Mouse (Mus musculus) forebrain, embryonic 13.5 days (tissue): ENCODE data around the gene Large1. TPM values are rescaled to one million over a fixed set of nuclear protein-coding genes. Genes with fewer than 3 reads are reported as not detected.
"Not testable (repeated sequence)": the region's sequence is repeated elsewhere in the genome, so short reads cannot be mapped to it uniquely, and the experiment has no call there.

Experiments
- ATAC-seq: fragments of 200-750 bp; cut with Nextera tagmentation; 2 replicates; pipeline ENCODE4 v1.8.0; 2017
- H3K27ac ChIP-seq: fragments of 300-500 bp; sonication (generic); 2 replicates; pipeline ENCODE4 v1.5.1; 2015; ENCODE audit warnings: inconsistent platforms, mild to moderate bottlenecking, moderate library complexity
- H3K27me3 ChIP-seq: fragments of 300-500 bp; sonication (generic); 2 replicates; pipeline ENCODE4 v1.6.1; 2015; ENCODE audit warnings: mild to moderate bottlenecking, inconsistent platforms
- H3K36me3 ChIP-seq: fragments of 300-500 bp; sonication (generic); 2 replicates; pipeline ENCODE4 v1.6.1; 2015; ENCODE audit warnings: mild to moderate bottlenecking, inconsistent platforms; ENCODE audit not compliant: poor library complexity, severe bottlenecking
- H3K4me1 ChIP-seq: fragments of 300-500 bp; sonication (generic); 2 replicates; pipeline ENCODE4 v1.6.1; 2015; ENCODE audit warnings: inconsistent platforms
- H3K4me2 ChIP-seq: fragments of 300-500 bp; sonication (generic); 2 replicates; pipeline ENCODE4 v1.6.1; 2015; ENCODE audit warnings: inconsistent platforms, mild to moderate bottlenecking, moderate library complexity
- H3K4me3 ChIP-seq: fragments of 300-500 bp; sonication (generic); 2 replicates; pipeline ENCODE4 v1.5.1; 2015; ENCODE audit warnings: mild to moderate bottlenecking, inconsistent platforms
- H3K9ac ChIP-seq: fragments of 300-500 bp; sonication (generic); 2 replicates; pipeline ENCODE4 v1.6.1; 2015; ENCODE audit warnings: mild to moderate bottlenecking, inconsistent platforms
- H3K9me3 ChIP-seq: fragments of 300-500 bp; sonication (generic); replicated peaks from 2 replicates; pipeline ENCODE4 v1.6.1; 2016; ENCODE audit warnings: inconsistent platforms
- WGBS: fragments of 180-500 bp; shearing (Covaris S2); methylation state at CpG from one replicate; pipeline ENCODE4 v1.1.7; 2015; 5-methylcytosine and 5-hydroxymethylcytosine counted together
- polyA plus RNA-seq: library from polyadenylated mRNA; unstranded; fragments of >200 nt; fragmentation: Nextera tagmentation; extraction: Ambion mirVana; gene quantifications from 2 replicates; pipeline ENCODE4 v1.2.1, GENCODE M21; 2015

The Large1 gene
- polyA plus RNA-seq = 10.5 and 13.0 TPM in 2 replicates

DNA sequence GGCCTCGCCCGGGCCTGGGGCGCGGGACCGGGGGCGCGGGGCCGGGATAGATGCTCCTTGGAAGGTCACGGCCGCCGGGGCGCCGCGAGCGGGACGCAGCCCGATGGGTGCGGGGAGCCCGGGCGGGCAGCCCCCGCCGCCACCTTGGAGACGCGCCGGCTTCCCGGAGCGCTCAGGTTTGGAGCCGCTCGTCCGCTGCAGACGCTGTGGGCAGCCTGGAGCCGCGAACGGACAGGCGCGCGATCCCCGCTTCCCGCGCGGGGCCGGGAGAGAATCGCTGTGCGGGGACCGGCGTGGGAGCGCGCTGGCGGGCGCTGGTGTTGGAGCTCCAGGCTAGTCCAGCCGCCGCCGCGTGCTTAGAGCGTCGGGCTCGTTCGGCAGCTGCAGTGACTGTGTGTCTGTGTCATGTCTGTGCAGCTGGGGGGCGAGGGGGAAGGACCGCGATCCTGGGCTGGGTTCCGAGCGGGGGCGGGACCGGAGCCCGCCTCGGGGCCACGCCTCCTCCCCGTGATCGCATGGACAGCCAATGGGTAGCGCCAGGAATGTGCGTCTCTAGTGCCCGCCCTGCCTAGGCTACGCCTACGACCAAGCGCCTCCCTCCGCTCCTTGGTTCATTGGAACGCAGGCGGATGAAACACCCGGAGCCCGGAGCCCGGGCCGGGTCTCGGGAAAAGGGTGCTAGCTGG is at the start of gene Large1:
Large1 (minus strand) TSS at position 433 of the 686 bp plus-strand sequence.
- no peaks in the 10 kb centered on the region for H3K36me3 ChIP-seq
- peak within 1 kb of the TSS; percentile 90 for H3K4me3 ChIP-seq
- H3K4me2 ChIP-seq = peak within 1 kb of the TSS; percentile 78
- WGBS = under 1% methylated on average over 82 of the region's 84 CpGs
- peak; percentile 98 for ATAC-seq
- peak within 1 kb of the TSS; percentile 92 for H3K27ac ChIP-seq
- peaks cover 34% of the 10 kb centered on the region for H3K4me1 ChIP-seq
- no peaks in the 10 kb centered on the region for H3K27me3 ChIP-seq
- no peaks in the 10 kb centered on the region for H3K9me3 ChIP-seq
- H3K9ac ChIP-seq = peak within 1 kb of the TSS; percentile 94

DNA sequence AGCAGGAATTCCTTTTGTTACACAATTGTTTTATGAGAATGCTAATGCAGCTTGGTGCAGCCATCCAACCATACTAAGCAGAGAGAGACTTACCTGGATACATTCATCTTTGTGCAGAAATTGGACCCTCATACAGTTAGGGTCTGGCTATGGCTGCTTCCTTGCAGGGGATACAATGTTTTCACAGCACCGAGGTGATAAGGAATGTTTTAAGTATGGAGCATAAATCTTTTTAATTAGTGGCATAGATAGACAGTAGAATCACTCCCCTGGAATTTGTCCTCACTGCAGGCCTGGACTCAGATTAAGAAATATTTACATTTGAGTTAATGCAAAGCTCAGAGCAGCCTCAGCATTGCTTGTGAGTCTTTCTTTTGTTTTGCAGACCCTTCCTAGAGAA is 47.0 kb upstream of the Large1 start:
- no peak for ATAC-seq
- H3K9ac ChIP-seq = no peak overlapping the region
- no peaks in the 10 kb centered on the region for H3K4me1 ChIP-seq
- WGBS = 61% methylated on average over 1 of the region's 1 CpGs
- no peak overlapping the region for H3K4me2 ChIP-seq
- no peaks in the 10 kb centered on the region for H3K9me3 ChIP-seq
- no peaks in the 10 kb centered on the region for H3K36me3 ChIP-seq
- H3K4me3 ChIP-seq = no peak overlapping the region
- no peaks in the 10 kb centered on the region for H3K27me3 ChIP-seq
- H3K27ac ChIP-seq = no peak overlapping the region

DNA sequence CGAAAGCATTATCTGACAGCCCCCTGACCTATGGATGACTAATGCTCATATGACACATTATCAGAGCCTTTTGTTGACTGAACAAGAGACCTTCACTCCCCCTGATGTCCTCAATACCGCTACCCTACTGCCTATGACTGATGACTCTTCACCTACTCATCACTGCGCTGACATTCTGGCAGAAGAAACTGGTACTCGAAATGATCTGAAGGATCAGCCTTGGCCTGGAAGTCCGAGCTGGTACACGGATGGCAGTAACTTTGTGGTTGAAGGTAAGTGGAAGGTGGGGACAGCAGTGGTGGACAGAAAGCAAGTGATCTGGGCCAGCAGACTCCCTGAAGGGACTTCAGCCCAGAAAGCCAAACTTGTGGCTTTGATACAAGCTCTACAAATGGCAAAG is 19.7 kb upstream of the Large1 start:
- H3K4me1 ChIP-seq, H3K9me3 ChIP-seq, H3K27ac ChIP-seq, H3K4me3 ChIP-seq, H3K36me3 ChIP-seq, H3K27me3 ChIP-seq, H3K9ac ChIP-seq, H3K4me2 ChIP-seq, ATAC-seq: not testable (repeated sequence)
- WGBS = 95% methylated on average over 6 of the region's 6 CpGs

- Histone ChIP-seq H3K4me2 (peak overlapping the region; percentile 78), H3K36me3 (no peaks in the 10 kb centered on the region), H3K9ac (no peak overlapping the region), H3K9me3 (no peaks in the 10 kb centered on the region), H3K27ac (no peak overlapping the region), H3K27me3 (no peaks in the 10 kb centered on the region), H3K4me3 (no peak overlapping the region), H3K4me1 (peaks cover 18% of the 10 kb centered on the region)
- WGBS = 26% methylated on average over 2 of the region's 2 CpGs
- ATAC-seq = no peak
Observed at GRCm38 (mm10) chr8:73355979-73356378, 2.6 kb upstream of the Large1 start.

- Histone ChIP-seq H3K9me3 (no peaks in the 10 kb centered on the region), H3K4me1 (peaks cover 31% of the 10 kb centered on the region), H3K9ac (peak overlapping the region; percentile 74), H3K4me2 (peak overlapping the region; percentile 78), H3K27me3 (no peaks in the 10 kb centered on the region), H3K27ac (peak overlapping the region; percentile 87), H3K36me3 (no peaks in the 10 kb centered on the region), H3K4me3 (peak overlapping the region; percentile 90)
- under 1% methylated on average over 25 of the region's 25 CpGs for WGBS
- ATAC-seq = peak; percentile 39
Observed at GRCm38 (mm10) chr8:73354201-73354881, 1.0 kb upstream of the Large1 start.

DNA sequence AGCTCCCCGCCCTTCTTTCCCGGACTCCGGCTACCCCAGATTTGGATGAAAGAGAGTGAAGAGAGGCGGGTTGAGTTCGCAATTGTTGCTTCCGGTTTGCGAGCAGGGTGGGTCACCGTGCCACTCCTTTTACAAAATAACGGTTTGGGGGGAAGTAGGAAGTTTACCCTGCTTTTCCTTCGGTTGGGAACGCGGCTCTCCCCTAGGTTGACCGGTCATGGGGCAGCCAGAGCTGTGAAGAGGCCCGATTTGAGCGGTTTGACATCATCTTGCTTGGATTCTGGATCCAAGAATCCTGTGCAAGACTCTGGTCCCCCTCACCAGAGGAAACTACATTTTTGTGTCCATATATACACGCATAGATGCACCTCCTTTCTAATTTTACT is 447 bp upstream of the Large1 start:
- peak; percentile 39 for ATAC-seq
- Histone ChIP-seq H3K9me3 (no peaks in the 10 kb centered on the region), H3K36me3 (no peaks in the 10 kb centered on the region), H3K4me3 (peak overlapping the region; percentile 90), H3K9ac (peak overlapping the region; percentile 74), H3K27ac (peak overlapping the region; percentile 87), H3K27me3 (no peaks in the 10 kb centered on the region), H3K4me1 (peaks cover 34% of the 10 kb centered on the region), H3K4me2 (peak overlapping the region; percentile 78)
- WGBS = under 1% methylated on average over 16 of the region's 16 CpGs

DNA sequence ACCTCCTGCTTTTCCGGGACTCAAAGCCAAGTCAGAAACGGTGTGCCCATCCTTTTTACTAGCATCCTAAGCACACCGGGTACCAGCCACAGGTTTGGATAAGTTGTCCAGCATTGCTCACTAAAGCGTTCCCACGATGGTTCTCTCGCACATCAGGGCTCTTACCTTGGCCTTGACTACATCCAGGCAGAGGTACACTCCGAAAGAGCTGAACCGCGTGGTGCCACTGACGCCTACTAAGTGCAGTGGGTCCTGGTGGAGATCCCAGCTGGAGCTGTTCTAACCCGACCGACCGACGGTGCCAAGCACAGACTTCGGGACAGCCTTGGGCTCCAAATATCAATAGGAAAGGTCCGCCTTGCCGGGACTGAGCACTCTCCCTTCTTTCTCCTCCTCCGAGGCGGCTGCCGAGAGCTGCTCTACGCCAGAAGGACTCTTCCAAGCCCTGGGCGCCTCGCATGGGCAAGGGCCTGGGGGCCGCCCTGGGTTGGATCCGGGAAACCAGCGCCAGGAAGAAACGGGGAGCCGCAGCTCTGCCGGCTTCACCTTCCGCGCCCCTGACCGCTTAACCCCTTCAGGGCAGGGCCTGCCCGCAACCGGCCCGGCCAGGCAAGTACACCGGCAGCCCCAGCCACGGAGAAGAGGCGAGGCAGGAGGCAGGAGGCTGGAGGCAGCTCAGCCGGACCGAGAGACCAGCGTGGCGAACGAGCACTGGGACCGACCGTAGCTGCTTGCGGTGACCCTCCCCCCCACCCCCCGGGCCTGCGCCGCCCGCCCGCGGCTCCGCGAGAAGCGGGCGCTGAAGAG is 836 bp downstream of the Large1 start:
- Histone ChIP-seq H3K27ac (peak overlapping the region; percentile 92), H3K4me3 (peak overlapping the region; percentile 90), H3K9me3 (no peaks in the 10 kb centered on the region), H3K4me2 (peak overlapping the region; percentile 78), H3K27me3 (no peaks in the 10 kb centered on the region), H3K9ac (peak overlapping the region; percentile 94), H3K4me1 (peaks cover 34% of the 10 kb centered on the region), H3K36me3 (no peaks in the 10 kb centered on the region)
- WGBS = under 1% methylated on average over 56 of the region's 56 CpGs
- peak; percentile 41 for ATAC-seq

- H3K4me3 ChIP-seq = peak overlapping the region; percentile 90
- ATAC-seq = no peak
- H3K4me2 ChIP-seq = peak overlapping the region; percentile 78
- H3K4me1 ChIP-seq = peaks cover 30% of the 10 kb centered on the region
- WGBS = 12% methylated on average over 2 of the region's 2 CpGs
- no peaks in the 10 kb centered on the region for H3K9me3 ChIP-seq
- no peaks in the 10 kb centered on the region for H3K27me3 ChIP-seq
- H3K36me3 ChIP-seq = no peaks in the 10 kb centered on the region
- no peak overlapping the region for H3K9ac ChIP-seq
- H3K27ac ChIP-seq = no peak overlapping the region
Observed at GRCm38 (mm10) chr8:73350366-73350765, 3.0 kb downstream of the Large1 start.

DNA sequence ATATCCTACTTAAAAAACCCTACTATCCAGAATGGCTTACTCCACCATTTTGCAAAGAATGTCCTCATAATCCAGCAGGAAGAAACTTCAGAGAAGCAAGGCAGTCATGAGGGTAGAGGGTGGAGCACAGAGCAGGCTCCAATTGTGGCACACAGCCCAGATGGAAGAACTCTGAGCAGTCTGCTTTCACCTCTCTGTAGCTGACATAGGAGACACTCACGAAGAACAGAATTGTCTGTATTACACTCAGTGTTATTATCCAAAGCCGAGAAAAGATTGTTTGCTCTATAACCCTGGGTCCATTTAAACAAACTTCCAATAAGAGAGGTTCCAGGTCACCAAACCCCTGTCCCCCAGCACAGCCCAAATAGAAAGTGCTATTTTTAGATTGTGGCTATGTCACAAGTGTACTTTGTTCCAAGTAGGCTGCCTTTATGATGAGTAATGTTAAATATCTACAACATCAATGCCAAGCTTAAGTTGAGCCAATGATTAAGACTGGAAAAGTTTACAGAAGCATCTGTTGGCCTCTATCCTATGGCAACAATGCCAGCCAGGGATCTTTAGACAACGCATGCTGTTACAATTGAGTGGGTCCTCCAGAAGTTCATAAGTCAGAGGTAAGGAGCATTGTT is 10.5 kb downstream of the Large1 start:
- Histone ChIP-seq H3K9ac (no peak overlapping the region), H3K4me1 (no peaks in the 10 kb centered on the region), H3K36me3 (no peaks in the 10 kb centered on the region; the same call in 1 of the 2 replicates), H3K27ac (no peak overlapping the region), H3K9me3 (no peaks in the 10 kb centered on the region), H3K27me3 (no peaks in the 10 kb centered on the region), H3K4me3 (no peak overlapping the region), H3K4me2 (no peak overlapping the region)
- 90% methylated on average over 3 of the region's 3 CpGs for WGBS
- ATAC-seq = no peak

DNA sequence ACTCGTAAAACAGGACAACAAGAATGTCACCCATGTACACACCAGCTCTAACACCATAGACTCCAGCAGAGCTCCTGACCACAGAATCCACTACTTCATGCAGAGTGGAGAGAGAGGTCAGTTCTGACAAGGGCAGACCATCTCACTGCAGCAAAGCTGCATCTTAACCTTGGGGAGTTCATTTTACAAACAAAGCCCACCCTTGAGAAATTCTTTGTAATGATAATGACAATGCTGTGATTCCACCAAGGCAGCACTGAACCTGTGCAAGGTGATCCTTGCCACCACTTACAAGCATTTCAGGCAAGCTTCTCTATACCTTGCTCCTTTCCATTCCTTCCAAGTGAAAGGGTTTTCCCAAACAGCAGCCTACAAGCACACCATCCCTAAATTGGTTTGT is 16.5 kb downstream of the Large1 start:
- Histone ChIP-seq H3K27me3 (no peaks in the 10 kb centered on the region), H3K27ac (no peak overlapping the region), H3K9me3 (no peaks in the 10 kb centered on the region), H3K36me3 (peaks cover 5% of the 10 kb centered on the region), H3K9ac (no peak overlapping the region), H3K4me3 (no peak overlapping the region), H3K4me1 (no peaks in the 10 kb centered on the region), H3K4me2 (no peak overlapping the region)
- 83% methylated on average over 1 of the region's 1 CpGs for WGBS
- no peak for ATAC-seq

DNA sequence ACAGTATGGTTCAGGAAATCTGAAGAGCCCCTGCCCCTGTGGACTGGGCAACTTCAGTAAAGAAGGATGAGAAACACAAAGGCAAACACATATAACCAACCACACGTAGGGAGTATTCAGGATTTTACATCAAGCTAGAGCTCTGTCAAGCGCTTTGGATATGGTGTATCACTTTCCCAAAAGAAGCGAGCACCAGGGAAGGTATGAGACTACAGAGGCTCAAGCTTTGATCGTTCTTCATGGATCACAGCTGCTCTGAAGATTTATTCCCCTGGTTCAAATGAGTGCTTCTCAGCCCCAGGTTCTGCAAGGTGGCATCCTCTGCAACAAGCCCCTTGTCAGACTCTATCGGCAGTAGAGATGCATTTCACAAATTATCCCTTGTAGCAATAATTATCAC is 24.2 kb downstream of the Large1 start:
- Histone ChIP-seq H3K4me1 (peaks cover 12% of the 10 kb centered on the region; the same call in 1 of the 2 replicates), H3K9ac (no peak overlapping the region), H3K9me3 (no peaks in the 10 kb centered on the region), H3K36me3 (peaks cover 5% of the 10 kb centered on the region), H3K27me3 (no peaks in the 10 kb centered on the region), H3K27ac (no peak overlapping the region), H3K4me2 (no peak overlapping the region), H3K4me3 (no peak overlapping the region)
- no peak for ATAC-seq
- 91% methylated on average over 5 of the region's 5 CpGs for WGBS
